Mouse (Mus musculus): ENCODE measurements at regions not wholly inside any gene's neighbourhood (a gene's known extent, or its start where the extent isn't known, plus 50 kb on each side); places are given as distances from the start of the nearest gene placed in this dataset.

DNA sequence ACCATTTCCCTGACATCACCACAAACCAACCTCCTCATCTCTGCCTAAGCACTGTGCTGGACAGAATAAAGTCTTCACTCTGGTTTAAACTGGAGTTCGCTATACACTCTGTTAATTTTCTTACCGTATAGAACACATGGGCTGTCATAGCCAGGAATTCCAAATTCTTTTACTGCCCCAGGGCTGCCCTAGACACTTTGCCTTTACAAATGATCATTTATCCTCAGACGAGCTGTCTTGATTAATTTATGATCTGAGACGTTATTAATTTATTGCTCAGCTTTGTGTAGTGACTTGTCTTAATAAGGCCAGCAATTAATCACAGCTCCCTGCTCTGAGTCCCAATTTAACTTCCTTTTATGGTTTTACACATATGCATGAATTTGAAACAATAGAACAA, 125.2 kb upstream of the Lnx1 start:
- no peak overlapping the region for H3K4me3 ChIP-seq (replicated peaks; ENCODE audit: low read length)
- no peak overlapping the region for H3K27ac ChIP-seq (ENCODE audit: low read length)
- no peaks in the 10 kb centered on the region for H3K36me3 ChIP-seq (ENCODE audit: control insufficient read depth, insufficient read depth)
- WGBS: 40% methylated on average over 4 of the region's 4 CpGs
- H3K4me2 ChIP-seq (ENCODE audit: low read length): no peak overlapping the region
- no peaks in the 10 kb centered on the region for H3K27me3 ChIP-seq (replicated peaks; ENCODE audit: control insufficient read depth, insufficient read depth, low read length)
- no peak for ATAC-seq
- H3K9ac ChIP-seq (replicated peaks; ENCODE audit: low read depth, low read length): no peak overlapping the region
- no peaks in the 10 kb centered on the region for H3K9me3 ChIP-seq (ENCODE audit: control insufficient read depth, low read length)
- 0 out of 2 replicates have a peak, but pooled peaks cover 3% of the 10 kb centered on the region for H3K4me1 ChIP-seq (replicated peaks; ENCODE audit: control insufficient read depth, insufficient read depth, low read length)

DNA sequence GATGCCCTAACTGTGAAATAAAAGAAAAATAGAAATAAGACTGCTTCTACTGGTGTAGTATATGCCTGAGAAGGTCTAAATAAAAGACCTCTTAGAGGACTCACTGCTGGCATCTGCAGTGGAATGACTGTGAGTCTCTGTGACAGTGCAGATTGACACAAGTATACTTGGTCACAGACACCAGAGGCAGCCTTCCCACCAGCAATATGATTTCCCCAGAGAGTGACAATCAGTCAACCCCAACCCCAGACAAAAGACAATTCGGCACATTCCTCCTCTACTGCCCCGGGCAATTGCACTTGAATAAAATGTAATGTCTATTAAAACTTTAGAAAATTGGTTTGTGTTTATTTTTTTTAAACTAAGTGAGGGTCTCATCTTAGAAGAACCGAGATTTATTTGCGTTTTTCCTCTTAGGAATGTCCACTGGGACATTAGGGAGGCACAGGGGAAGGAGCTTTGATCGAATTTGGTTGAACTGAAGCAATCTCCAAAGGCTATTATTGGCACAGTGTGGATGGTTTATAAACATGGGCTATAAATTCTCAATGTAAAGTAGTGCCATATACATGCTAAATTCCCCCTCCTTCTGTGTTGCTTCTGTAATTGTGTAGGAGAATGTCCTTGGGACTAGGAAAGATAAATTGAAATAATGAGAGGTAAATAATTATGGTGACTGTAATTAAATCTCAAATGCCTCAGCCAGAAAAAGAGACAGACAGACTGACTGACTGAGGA, 123.0 kb upstream of the Lnx1 start:
- Histone ChIP-seq H3K36me3 (ENCODE audit: control insufficient read depth, insufficient read depth) (no peaks in the 10 kb centered on the region), H3K4me1 (replicated peaks; ENCODE audit: control insufficient read depth, insufficient read depth, low read length) (no peaks in the 10 kb centered on the region), H3K27me3 (replicated peaks; ENCODE audit: control insufficient read depth, insufficient read depth, low read length) (no peaks in the 10 kb centered on the region), H3K9me3 (ENCODE audit: control insufficient read depth, low read length) (no peaks in the 10 kb centered on the region), H3K27ac (ENCODE audit: low read length) (no peak overlapping the region), H3K4me3 (replicated peaks; ENCODE audit: low read length) (no peak overlapping the region), H3K4me2 (ENCODE audit: low read length) (no peak overlapping the region), H3K9ac (replicated peaks; ENCODE audit: low read depth, low read length) (no peak overlapping the region)
- 68% methylated on average over 5 of the region's 5 CpGs for WGBS
- ATAC-seq: no peak

DNA sequence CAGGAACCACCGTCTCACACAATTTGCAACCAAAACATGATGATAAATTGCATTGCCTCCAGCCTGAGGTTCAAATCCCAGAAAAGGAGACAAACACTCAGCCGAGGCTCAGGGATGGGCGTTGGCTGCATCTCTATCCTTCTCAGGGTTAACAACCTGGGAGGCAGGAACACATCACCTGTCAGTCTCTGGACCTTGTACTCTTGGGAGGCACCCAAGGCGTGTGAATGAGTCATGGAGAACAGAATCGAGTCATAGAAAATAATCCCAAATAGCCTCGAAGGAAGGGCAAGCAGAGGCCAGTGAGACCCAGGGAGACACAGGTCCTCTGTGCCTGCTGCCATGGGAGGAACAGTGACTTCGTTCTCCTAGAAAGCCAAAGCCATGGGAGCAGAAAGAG, 121.0 kb upstream of the Lnx1 start:
- H3K9ac ChIP-seq (replicated peaks; ENCODE audit: low read depth, low read length): no peak overlapping the region
- H3K4me2 ChIP-seq (ENCODE audit: low read length): no peak overlapping the region
- WGBS: 82% methylated on average over 7 of the region's 7 CpGs
- no peaks in the 10 kb centered on the region for H3K27me3 ChIP-seq (replicated peaks; ENCODE audit: control insufficient read depth, insufficient read depth, low read length)
- no peaks in the 10 kb centered on the region for H3K36me3 ChIP-seq (ENCODE audit: control insufficient read depth, insufficient read depth)
- ATAC-seq: no peak
- no peaks in the 10 kb centered on the region for H3K4me1 ChIP-seq (replicated peaks; ENCODE audit: control insufficient read depth, insufficient read depth, low read length)
- no peak overlapping the region for H3K4me3 ChIP-seq (replicated peaks; ENCODE audit: low read length)
- no peak overlapping the region for H3K27ac ChIP-seq (ENCODE audit: low read length)
- H3K9me3 ChIP-seq (ENCODE audit: control insufficient read depth, low read length): no peaks in the 10 kb centered on the region

DNA sequence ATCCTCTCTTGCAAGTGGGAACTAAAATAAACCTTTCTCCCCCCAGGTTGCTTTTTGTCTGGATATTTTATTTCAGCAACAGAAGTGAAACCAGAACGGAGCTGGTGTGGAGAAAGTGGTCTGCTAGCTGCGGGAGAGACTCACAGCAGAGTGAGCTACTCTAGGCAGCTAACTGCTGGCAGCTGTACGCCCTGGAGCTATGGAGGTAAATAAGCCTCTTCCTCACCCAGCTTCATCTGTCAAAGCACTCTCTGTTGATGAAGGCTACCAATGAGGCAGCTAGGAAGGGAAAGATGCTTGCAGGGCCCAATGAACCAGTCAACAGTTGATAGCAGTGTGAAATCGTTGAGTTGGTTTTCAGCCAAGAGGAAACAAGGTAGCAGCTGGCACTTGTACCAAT, 119.3 kb upstream of the Lnx1 start:
- WGBS: 67% methylated on average over 4 of the region's 4 CpGs
- no peak overlapping the region for H3K27ac ChIP-seq (ENCODE audit: low read length)
- no peaks in the 10 kb centered on the region for H3K4me1 ChIP-seq (replicated peaks; ENCODE audit: control insufficient read depth, insufficient read depth, low read length)
- H3K4me3 ChIP-seq (replicated peaks; ENCODE audit: low read length): no peak overlapping the region
- H3K36me3 ChIP-seq (ENCODE audit: control insufficient read depth, insufficient read depth): no peaks in the 10 kb centered on the region
- H3K9ac ChIP-seq (replicated peaks; ENCODE audit: low read depth, low read length): no peak overlapping the region
- H3K4me2 ChIP-seq (ENCODE audit: low read length): no peak overlapping the region
- H3K9me3 ChIP-seq (ENCODE audit: control insufficient read depth, low read length): no peaks in the 10 kb centered on the region
- no peaks in the 10 kb centered on the region for H3K27me3 ChIP-seq (replicated peaks; ENCODE audit: control insufficient read depth, insufficient read depth, low read length)
- ATAC-seq: no peak

DNA sequence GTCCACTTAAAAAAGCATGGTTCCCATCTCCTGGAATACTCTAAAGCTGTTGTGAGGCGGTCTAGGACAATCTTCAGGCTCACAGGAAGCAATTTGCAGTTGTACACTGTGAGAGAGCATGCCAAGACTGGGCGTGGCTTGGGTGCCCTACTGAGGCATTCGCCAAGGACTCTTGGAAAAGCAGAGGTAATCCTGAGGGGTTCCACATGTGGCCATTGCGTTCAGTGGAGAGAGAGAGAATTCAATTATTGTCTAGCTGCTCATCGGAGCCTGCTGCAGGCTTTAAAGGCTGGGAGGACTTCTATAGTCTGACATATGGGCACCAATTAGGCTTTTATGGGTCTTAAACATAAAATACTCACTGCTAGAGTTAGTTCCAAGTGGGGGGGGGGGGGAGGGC, 113.8 kb upstream of the Lnx1 start:
- Histone ChIP-seq H3K4me2 (ENCODE audit: low read length) (no peak overlapping the region), H3K36me3 (ENCODE audit: control insufficient read depth, insufficient read depth) (no peaks in the 10 kb centered on the region), H3K27me3 (replicated peaks; ENCODE audit: control insufficient read depth, insufficient read depth, low read length) (no peaks in the 10 kb centered on the region), H3K4me1 (replicated peaks; ENCODE audit: control insufficient read depth, insufficient read depth, low read length) (peaks cover 4% of the 10 kb centered on the region; the same call in 1 of the 2 replicates), H3K27ac (ENCODE audit: low read length) (no peak overlapping the region), H3K4me3 (replicated peaks; ENCODE audit: low read length) (no peak overlapping the region), H3K9ac (replicated peaks; ENCODE audit: low read depth, low read length) (no peak overlapping the region), H3K9me3 (ENCODE audit: control insufficient read depth, low read length) (no peaks in the 10 kb centered on the region)
- 41% methylated on average over 5 of the region's 5 CpGs for WGBS
- no peak for ATAC-seq

DNA sequence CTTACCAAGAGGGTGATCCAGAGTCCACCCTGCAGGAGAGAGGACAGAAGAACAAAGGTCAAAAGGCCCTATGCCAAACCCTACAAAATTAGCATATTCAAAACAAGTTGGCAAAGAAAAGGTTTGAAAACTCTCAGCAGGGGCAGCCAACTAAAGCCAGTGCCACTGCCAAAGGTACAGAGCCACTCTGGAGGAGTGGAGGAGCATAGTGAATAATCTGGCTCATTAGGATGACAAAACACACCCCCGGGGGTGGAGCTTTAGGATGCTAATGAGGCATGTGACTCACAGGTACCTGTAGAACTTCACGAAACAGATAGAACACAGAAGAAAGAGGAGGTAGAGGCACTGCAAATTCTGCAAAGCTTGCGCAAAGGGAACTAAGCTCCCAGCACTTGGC, 110.7 kb upstream of the Lnx1 start:
- H3K9ac ChIP-seq (replicated peaks; ENCODE audit: low read depth, low read length): no peak overlapping the region
- no peak overlapping the region for H3K4me3 ChIP-seq (replicated peaks; ENCODE audit: low read length)
- peaks cover 4% of the 10 kb centered on the region; the same call in 1 of the 2 replicates for H3K4me1 ChIP-seq (replicated peaks; ENCODE audit: control insufficient read depth, insufficient read depth, low read length)
- H3K27ac ChIP-seq (ENCODE audit: low read length): no peak overlapping the region
- no peaks in the 10 kb centered on the region for H3K36me3 ChIP-seq (ENCODE audit: control insufficient read depth, insufficient read depth)
- WGBS: 13% methylated on average over 3 of the region's 3 CpGs
- ATAC-seq: no peak
- H3K4me2 ChIP-seq (ENCODE audit: low read length): no peak overlapping the region
- H3K9me3 ChIP-seq (ENCODE audit: control insufficient read depth, low read length): no peaks in the 10 kb centered on the region
- H3K27me3 ChIP-seq (replicated peaks; ENCODE audit: control insufficient read depth, insufficient read depth, low read length): no peaks in the 10 kb centered on the region

DNA sequence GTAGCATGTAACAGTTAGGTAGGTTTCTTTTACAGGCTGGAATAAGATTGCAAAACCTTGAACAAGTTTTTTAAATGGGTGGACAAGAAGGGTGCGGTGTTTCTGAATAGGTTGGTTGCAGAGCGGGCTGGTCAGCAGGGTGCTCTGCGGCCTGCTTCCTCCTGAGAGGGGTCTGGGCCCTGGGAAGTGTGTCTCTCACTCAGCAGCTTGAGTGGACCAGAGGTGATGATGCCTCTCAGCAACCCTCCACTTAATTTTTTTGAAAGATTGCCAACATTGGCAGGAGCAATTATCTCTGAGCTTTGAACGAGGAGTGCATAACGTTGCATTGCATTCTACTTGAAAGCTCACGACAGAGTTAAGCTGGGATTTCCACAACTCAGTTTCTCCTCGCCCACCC, 108.3 kb upstream of the Lnx1 start:
- Histone ChIP-seq H3K4me3 (replicated peaks; ENCODE audit: low read length) (no peak overlapping the region), H3K27me3 (replicated peaks; ENCODE audit: control insufficient read depth, insufficient read depth, low read length) (no peaks in the 10 kb centered on the region), H3K4me2 (ENCODE audit: low read length) (no peak overlapping the region), H3K9ac (replicated peaks; ENCODE audit: low read depth, low read length) (no peak overlapping the region), H3K9me3 (ENCODE audit: control insufficient read depth, low read length) (no peaks in the 10 kb centered on the region), H3K36me3 (ENCODE audit: control insufficient read depth, insufficient read depth) (no peaks in the 10 kb centered on the region), H3K27ac (ENCODE audit: low read length) (no peak overlapping the region), H3K4me1 (replicated peaks; ENCODE audit: control insufficient read depth, insufficient read depth, low read length) (peaks cover 4% of the 10 kb centered on the region; the same call in 1 of the 2 replicates)
- ATAC-seq: no peak
- 64% methylated on average over 7 of the region's 7 CpGs for WGBS

DNA sequence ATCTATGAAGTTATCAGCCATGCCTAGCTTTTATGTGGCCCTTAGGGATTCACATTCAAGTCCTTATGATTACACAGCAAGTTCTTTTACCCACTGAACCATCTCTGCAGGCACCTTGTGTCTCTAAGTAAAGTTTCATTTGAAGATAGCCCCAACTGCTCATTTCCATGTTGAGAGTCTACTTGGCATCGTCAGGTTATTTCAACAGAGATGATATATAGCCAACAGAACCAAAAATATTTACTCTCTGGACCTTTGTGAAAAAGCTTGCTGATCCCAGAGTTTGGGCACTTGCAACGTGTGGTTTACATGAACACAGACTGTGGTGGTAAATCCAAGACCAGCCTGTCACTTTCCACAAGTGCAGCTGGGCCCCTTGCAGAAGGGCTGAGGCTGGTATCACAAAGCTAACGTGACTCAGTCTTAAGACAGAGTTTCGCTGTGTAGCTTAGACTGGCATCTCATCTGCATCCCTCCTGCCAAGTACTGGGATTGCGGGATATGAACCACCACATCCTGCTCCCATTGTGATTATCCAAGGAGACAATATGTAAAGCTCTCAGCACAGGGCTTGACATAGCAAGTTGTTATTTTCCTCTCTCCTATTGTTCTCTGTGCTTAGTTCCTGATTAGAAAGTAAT, 105.0 kb upstream of the Lnx1 start:
- H3K36me3 ChIP-seq (ENCODE audit: control insufficient read depth, insufficient read depth): no peaks in the 10 kb centered on the region
- no peak overlapping the region for H3K4me2 ChIP-seq (ENCODE audit: low read length)
- ATAC-seq: no peak
- 63% methylated on average over 5 of the region's 5 CpGs for WGBS
- H3K4me1 ChIP-seq (replicated peaks; ENCODE audit: control insufficient read depth, insufficient read depth, low read length): no peaks in the 10 kb centered on the region
- H3K27me3 ChIP-seq (replicated peaks; ENCODE audit: control insufficient read depth, insufficient read depth, low read length): no peaks in the 10 kb centered on the region
- no peak overlapping the region for H3K4me3 ChIP-seq (replicated peaks; ENCODE audit: low read length)
- no peak overlapping the region for H3K9ac ChIP-seq (replicated peaks; ENCODE audit: low read depth, low read length)
- no peaks in the 10 kb centered on the region for H3K9me3 ChIP-seq (ENCODE audit: control insufficient read depth, low read length)
- H3K27ac ChIP-seq (ENCODE audit: low read length): no peak overlapping the region

DNA sequence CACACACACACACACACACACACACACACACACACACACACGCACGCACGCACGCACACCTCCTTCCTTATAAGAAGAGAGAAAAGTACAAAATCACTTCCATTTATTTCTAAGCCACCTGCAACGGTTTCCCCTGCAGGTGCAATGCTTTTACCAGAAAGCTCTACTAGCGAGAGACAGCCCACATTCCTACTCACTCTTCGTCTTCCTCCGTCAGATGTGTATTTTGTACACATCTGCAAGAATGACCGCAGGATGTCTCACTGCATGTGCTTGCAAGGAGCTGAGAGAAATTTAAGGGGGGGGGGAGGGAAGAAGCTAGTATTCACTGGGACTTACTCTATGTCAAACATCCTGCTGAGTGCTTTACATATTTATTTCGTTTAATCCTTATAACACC, 99.2 kb upstream of the Lnx1 start:
- WGBS: 66% methylated on average over 10 of the region's 10 CpGs
- no peaks in the 10 kb centered on the region for H3K36me3 ChIP-seq (ENCODE audit: control insufficient read depth, insufficient read depth)
- no peak for ATAC-seq
- no peaks in the 10 kb centered on the region; the same call in 1 of the 2 replicates for H3K27me3 ChIP-seq (replicated peaks; ENCODE audit: control insufficient read depth, insufficient read depth, low read length)
- no peak overlapping the region for H3K27ac ChIP-seq (ENCODE audit: low read length)
- H3K4me2 ChIP-seq (ENCODE audit: low read length): no peak overlapping the region
- H3K4me3 ChIP-seq (replicated peaks; ENCODE audit: low read length): no peak overlapping the region
- no peaks in the 10 kb centered on the region for H3K9me3 ChIP-seq (ENCODE audit: control insufficient read depth, low read length)
- no peaks in the 10 kb centered on the region for H3K4me1 ChIP-seq (replicated peaks; ENCODE audit: control insufficient read depth, insufficient read depth, low read length)
- H3K9ac ChIP-seq (replicated peaks; ENCODE audit: low read depth, low read length): no peak overlapping the region

All from forebrain, embryonic 16.5 days (tissue).